Mouse (Mus musculus) liver, embryonic 14.5 days (tissue): ENCODE results near the gene Slc4a8.

Experiments used
- CTCF ChIP-seq: IDR thresholded peaks from 2 replicates; pipeline ENCODE4 v1.5.1; 2016; ENCODE audit warnings: antibody characterized with exemption, low read depth, control low read depth
- EP300 ChIP-seq: IDR thresholded peaks from 2 replicates; pipeline ENCODE4 v1.6.1; 2016; ENCODE audit warnings: antibody characterized with exemption, low read depth

DNA sequence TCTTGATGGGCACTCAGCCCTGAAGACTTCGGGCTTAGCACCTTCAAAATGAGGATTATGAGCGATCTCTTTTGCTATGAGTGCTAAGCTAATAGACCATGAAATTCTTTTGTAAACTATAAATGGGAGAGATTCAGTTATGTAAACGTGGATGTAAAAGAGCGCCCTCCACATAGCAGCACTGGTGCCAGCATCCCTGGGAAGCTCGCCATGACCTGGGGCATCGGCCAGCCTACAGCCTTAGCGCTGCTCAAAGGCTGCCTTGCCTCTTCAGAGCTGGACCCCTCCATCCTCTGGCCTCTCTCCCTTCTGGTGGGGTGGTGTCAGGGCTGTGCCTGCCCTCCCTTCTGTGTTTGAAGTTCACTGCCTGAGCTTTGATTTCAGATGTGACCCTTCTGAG is 52.5 kb downstream of the Slc4a8 start:
- TF ChIP-seq EP300 (no peak), CTCF (no peak)
